Mouse (Mus musculus): ENCODE measurements around the gene Mospd1. TPM values are rescaled to one million over a fixed set of nuclear protein-coding genes. Genes with fewer than 3 reads are reported as not detected.

Mospd1 gene
- total RNA-seq (2022) = 10 to 100 TPM; 13.8 to 16.8 (median 14.2) TPM

GRCm38 (mm10) chrX:53370366-53370740 is at the start of gene Mospd1:
Gene Mospd1 (minus strand): TSS chrX:53370502.
- peak; percentile 41 to 74 for DNase-seq (ENCODE audit: low spot score in 2 of 2)

GRCm38 (mm10) chrX:53386362-53386761 is 16.1 kb upstream of the Mospd1 start:
- no peak for DNase-seq (ENCODE audit: low spot score in 2 of 2)

- DNase-seq (ENCODE audit: low spot score in 2 of 2) = no peak
Measured at GRCm38 (mm10) chrX:53383122-53383521, 12.8 kb upstream of the Mospd1 start.

- peak in 1 of 2 experiments; percentile 2 for DNase-seq (ENCODE audit: low spot score in 2 of 2)
Measured at GRCm38 (mm10) chrX:53369534-53370365, 552 bp downstream of the Mospd1 start.

GRCm38 (mm10) chrX:53364668-53365383 is 5.5 kb downstream of the Mospd1 start:
- no peak for DNase-seq (ENCODE audit: low spot score in 2 of 2)

- no peak for DNase-seq (ENCODE audit: low spot score in 2 of 2)
Measured at GRCm38 (mm10) chrX:53348374-53348773, 21.9 kb downstream of the Mospd1 start.

GRCm38 (mm10) chrX:53341531-53341930 is 28.8 kb downstream of the Mospd1 start:
- DNase-seq (ENCODE audit: low spot score in 2 of 2) = peak in 1 of 2 experiments; percentile 30

GRCm38 (mm10) chrX:53337355-53337754 is 32.9 kb downstream of the Mospd1 start:
- DNase-seq (ENCODE audit: low spot score in 2 of 2) = no peak

- no peak for DNase-seq (ENCODE audit: low spot score in 2 of 2)
Measured at GRCm38 (mm10) chrX:53330396-53330795, 39.9 kb downstream of the Mospd1 start.

GRCm38 (mm10) chrX:53321111-53321510 is 49.2 kb downstream of the Mospd1 start:
- no peak for DNase-seq (ENCODE audit: low spot score in 2 of 2)

- no peak for DNase-seq (ENCODE audit: low spot score in 2 of 2)
Measured at GRCm38 (mm10) chrX:53320564-53320963, 49.7 kb downstream of the Mospd1 start.

Other genes starting within 250 kb of the Mospd1 start
- gene Plac1, start 130.4 kb downstream of the Mospd1 start, total RNA-seq (2022) = not detected
- 1 to 10 TPM; 4.5 to 7.5 (median 5.5) TPM for gene Fam122b, start 100.7 kb downstream of the Mospd1 start, total RNA-seq (2022)
- gene Fam122c, start 97.1 kb downstream of the Mospd1 start, total RNA-seq (2022) = not detected
- not detected for gene Etd, start 64.4 kb upstream of the Mospd1 start, total RNA-seq (2022)
- gene Rtl8c, start 237.5 kb upstream of the Mospd1 start, total RNA-seq (2022) = 100 to 1,000 TPM; 232 to 317 (median 268) TPM
- gene Gm14597, start 238.5 kb upstream of the Mospd1 start, total RNA-seq (2022) = not detected

Measured in left cerebral cortex, adult 8-10 months (tissue).